10 mouse cellular contexts compared by ENCODE assay signal in the genomic region with DNA sequence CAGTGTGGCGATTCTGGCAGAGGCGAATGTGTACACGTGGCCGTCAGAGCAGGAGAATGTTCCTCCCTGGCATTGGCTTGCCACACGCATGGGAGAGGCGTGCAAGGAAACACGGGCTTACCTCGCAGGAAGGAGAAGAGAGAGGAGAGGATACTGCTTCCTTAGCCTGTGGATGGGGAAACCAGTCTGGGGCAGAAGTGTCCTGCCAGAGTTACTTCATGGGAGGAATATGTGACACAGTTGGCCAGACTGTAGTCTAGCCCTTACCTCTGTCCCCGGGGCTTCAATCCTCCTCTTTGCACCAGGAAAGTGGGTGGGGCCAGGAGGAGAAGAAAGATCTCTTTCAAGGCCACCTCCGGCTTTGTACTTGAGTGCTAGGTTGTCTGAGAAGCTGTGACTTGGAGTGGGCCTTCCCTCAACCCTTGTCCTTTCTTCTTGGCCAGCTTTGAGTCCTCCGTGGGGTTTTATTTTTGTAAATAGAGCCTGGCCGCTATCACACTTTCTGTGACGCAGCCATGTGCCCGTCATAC. TPM values are rescaled to one million over a fixed set of nuclear protein-coding genes. Genes with fewer than 3 reads are reported as not detected.
A peak's percentile ranks its signal among the peaks of the same experiment; 100 is the strongest.
DNase-seq lines count a peak whose midpoint lies in the region; ATAC-seq and TF ChIP-seq lines count a peak whose summit lies in the region.
"Had no signal": no experiment of that assay in that cellular context is flagged by ENCODE, and none has a peak within 500 bp of the region (broad histone marks: within the 10 kb centered on the region; RNA-seq: fewer than 3 reads in every experiment).

No protein-coding gene starts in this region.

- no peak overlapping the region for H3K9ac ChIP-seq in intestine, postnatal 0 days (ENCODE audit: low read depth, low read length)
- H3K9ac ChIP-seq: liver, embryonic 14.5 days had no signal

- peaks cover 13% of the 10 kb centered on the region for H3K36me3 ChIP-seq in E14TG2a.4 (ENCODE audit: insufficient read depth, low read length)
- H3K36me3 ChIP-seq in intestine, postnatal 0 days (ENCODE audit: control insufficient read depth, insufficient read depth), result no peaks in the 10 kb centered on the region; the same call in 1 of the 2 replicates

- no peak overlapping the region for H3K27ac ChIP-seq in intestine, postnatal 0 days (ENCODE audit: low read depth, low read length)
- H3K27ac ChIP-seq: liver, embryonic 14.5 days had no signal

- WGBS in intestine, postnatal 0 days, result 60% methylated on average over 14 of the region's 14 CpGs

- peak overlapping the region; percentile 88 for H3K4me2 ChIP-seq in intestine, postnatal 0 days (replicated peaks; ENCODE audit: low read depth)

- peaks cover 79% of the 10 kb centered on the region for H3K4me1 ChIP-seq in E14TG2a.4 (replicated peaks; ENCODE audit: low read depth, low read length)
- H3K4me1 ChIP-seq in intestine, postnatal 0 days (replicated peaks; ENCODE audit: control insufficient read depth, insufficient read depth, low read length), result peaks cover 15% of the 10 kb centered on the region; the same call in 1 of the 2 replicates

- no peak for TF ChIP-seq CTCF in E14TG2a.4 (conservative IDR thresholded peaks at IDR 0.05; ENCODE audit: low read length)
- no peak for TF ChIP-seq CTCF in intestine, postnatal 0 days (IDR thresholded peaks at IDR 0.05; ENCODE audit: low read depth)

- no peak for ATAC-seq in intestine, postnatal 0 days

- no peaks in the 10 kb centered on the region for H3K9me3 ChIP-seq in E14TG2a.4 (ENCODE audit: low read length)
- no peaks in the 10 kb centered on the region for H3K9me3 ChIP-seq in intestine, postnatal 0 days (ENCODE audit: control insufficient read depth)

- H3K4me3 ChIP-seq in E14TG2a.4 (replicated peaks; ENCODE audit: low read length), result peak overlapping the region; percentile 11
- H3K4me3 ChIP-seq in intestine, postnatal 0 days (ENCODE audit: low read depth, low read length), result no peak overlapping the region

- peaks cover 4% of the 10 kb centered on the region; the same call in 1 of the 2 replicates for H3K27me3 ChIP-seq in E14TG2a.4 (ENCODE audit: insufficient read depth, low read length)
- H3K27me3 ChIP-seq in intestine, postnatal 0 days (replicated peaks; ENCODE audit: control insufficient read depth, insufficient read depth, low read length), result no peaks in the 10 kb centered on the region

- peak; percentile 20 for DNase-seq in kidney, adult 11 months
- DNase-seq in kidney, adult 9 months, result no peak
- DNase-seq in ZHBTc4 (ENCODE audit: low read depth, low spot score), result peak; percentile 76
- DNase-seq in frontal cortex, postnatal 25 days (ENCODE audit: low spot score in 2 of 2), result no peak
- no peak for DNase-seq in cerebellum, postnatal 4 days (ENCODE audit: low spot score in 2 of 2)
- DNase-seq: cerebellum, adult 8-10 months; kidney, postnatal 36 days had no signal

RNA-seq across cellular contexts. Expression of gene Fam102a, which starts 4.4 kb away (rescaled TPM):
- polyA plus RNA-seq in intestine, postnatal 0 days (2015; fragmentation: Nextera tagmentation; extraction: Ambion mirVana), result 18.0 and 18.4 TPM in 2 replicates

RNA-seq across cellular contexts. Expression of gene Dpm2, which starts 31.1 kb away (rescaled TPM):
- 120 and 124 TPM in 2 replicates for polyA plus RNA-seq in intestine, postnatal 0 days (2015; fragmentation: Nextera tagmentation; extraction: Ambion mirVana)

RNA-seq across cellular contexts. Expression of gene Pip5kl1, which starts 35.1 kb away (rescaled TPM):
- not detected in 2 replicates for polyA plus RNA-seq in intestine, postnatal 0 days (2015; fragmentation: Nextera tagmentation; extraction: Ambion mirVana)

RNA-seq across cellular contexts. Expression of gene 9430097D07Rik, which starts 36.0 kb away (rescaled TPM):
- polyA plus RNA-seq in intestine, postnatal 0 days (2015; fragmentation: Nextera tagmentation; extraction: Ambion mirVana), result 0.14 TPM in 1 of 2 replicates, not detected in the other

RNA-seq across cellular contexts. Expression of gene St6galnac4, which starts 47.4 kb away (rescaled TPM):
- 5.7 and 6.6 TPM in 2 replicates for polyA plus RNA-seq in intestine, postnatal 0 days (2015; fragmentation: Nextera tagmentation; extraction: Ambion mirVana)

Comparison
In these comparisons a context has a peak if more than half of its experiments do, and no peak if none do; other contexts are left out.
1. DNase-seq: peak in kidney, adult 11 months (single experiment) and ZHBTc4 (single experiment); none in kidney, adult 9 months (single experiment), frontal cortex, postnatal 25 days (0 of 2) and cerebellum, postnatal 4 days (0 of 2).